Mouse (Mus musculus): ENCODE data around the gene Fes. TPM values are rescaled to one million over a fixed set of nuclear protein-coding genes. Genes with fewer than 3 reads are reported as not detected.

Gene Fes
- total and polyA plus RNA-seq, 3 experiments: 2.7 to 6.6 TPM; not detected in 1

- no peak for TF ChIP-seq POLR2A (IDR thresholded peaks at IDR 0.05; ENCODE audit: control insufficient read depth in 1 of 2, insufficient read depth in 1 of 2, low read depth in 1 of 2, low read length in 2 of 2, poor library complexity in 1 of 2)
- no peak for TF ChIP-seq E2F4 (IDR thresholded peaks at IDR 0.05; ENCODE audit: borderline replicate concordance, low read depth, low read length)
- TF ChIP-seq MAZ (IDR thresholded peaks at IDR 0.05; ENCODE audit: low read depth, low read length): no peak
- TF ChIP-seq POLR2AphosphoS2 (IDR thresholded peaks at IDR 0.05; ENCODE audit: low read length): no peak
- TF ChIP-seq TAL1 (IDR thresholded peaks at IDR 0.05; ENCODE audit: low read length): no peak
- no peak for TF ChIP-seq ZNF384 (IDR thresholded peaks at IDR 0.05; ENCODE audit: low read depth, low read length)
- no peak for TF ChIP-seq ZKSCAN1 (IDR thresholded peaks at IDR 0.05; ENCODE audit: low read depth, low read length)
- 0 out of 2 replicates have a peak, but pooled peaks have one; percentile 32 for TF ChIP-seq TCF12 (IDR thresholded peaks at IDR 0.05; ENCODE audit: low read depth, low read length)
- TF ChIP-seq MAX (IDR thresholded peaks at IDR 0.05; ENCODE audit: low read length): 0 out of 2 replicates have a peak, but pooled peaks have one; percentile 36
- TF ChIP-seq GATA1 (IDR thresholded peaks at IDR 0.05; ENCODE audit: low read depth, low read length): peak; percentile 82
- TF ChIP-seq SMC3 (IDR thresholded peaks at IDR 0.05; ENCODE audit: low read depth, low read length): no peak
- no peak for TF ChIP-seq JUND (IDR thresholded peaks at IDR 0.05; ENCODE audit: low read depth, low read length)
- TF ChIP-seq CHD1 (IDR thresholded peaks at IDR 0.05; ENCODE audit: low read depth, low read length): no peak
- peak; percentile 26; the same call in 1 of the 2 replicates for TF ChIP-seq BHLHE40 (IDR thresholded peaks at IDR 0.05; ENCODE audit: borderline replicate concordance, low read depth, low read length)
- TF ChIP-seq GABPA (IDR thresholded peaks at IDR 0.05; ENCODE audit: low read depth, low read length): no peak
- no peak for TF ChIP-seq ZC3H11A (IDR thresholded peaks at IDR 0.05; ENCODE audit: low read depth, low read length)
- TF ChIP-seq MEF2A (IDR thresholded peaks at IDR 0.05; ENCODE audit: extremely low read depth, insufficient replicate concordance, low read depth, low read length, poor library complexity, severe bottlenecking): no peak
- no peak for TF ChIP-seq NRF1 (IDR thresholded peaks at IDR 0.05; ENCODE audit: insufficient read depth, low read depth, low read length, poor library complexity, severe bottlenecking)
- TF ChIP-seq CHD2 (IDR thresholded peaks at IDR 0.05; ENCODE audit: low read length): no peak
- TF ChIP-seq MYB (IDR thresholded peaks at IDR 0.05; ENCODE audit: low read depth, low read length): no peak
- TF ChIP-seq ELF1 (IDR thresholded peaks at IDR 0.05; ENCODE audit: low read depth, low read length): no peak
- TF ChIP-seq ETS1 (IDR thresholded peaks at IDR 0.05; ENCODE audit: low read depth, low read length): peak; percentile 98
- peak; percentile 53; the same call in 1 of the 2 replicates for TF ChIP-seq SIN3A (IDR thresholded peaks at IDR 0.05; ENCODE audit: low read length)
- no peak for TF ChIP-seq POLR2AphosphoS5 (IDR thresholded peaks at IDR 0.05; ENCODE audit: borderline replicate concordance, low read depth, low read length)
- TF ChIP-seq RCOR1 (IDR thresholded peaks at IDR 0.05; ENCODE audit: low read depth, low read length): peak; percentile 61; the same call in 1 of the 2 replicates
Observed at GRCm38 (mm10) chr7:80416969-80417368, 29.2 kb upstream of the Fes start (continued).

Data from MEL (cell line).